Mouse (Mus musculus): ENCODE measurements around the gene Ptpn13. TPM values are rescaled to one million over a fixed set of nuclear protein-coding genes. Genes with fewer than 3 reads are reported as not detected.

Ptpn13 gene
- total RNA-seq, 2 experiments from 2014 or later = 4.8 to 6.2 TPM

GRCm38 (mm10) chr5:103458959-103459675 is 34.1 kb downstream of the Ptpn13 start:
- no peak for DNase-seq

- no peak for DNase-seq
Observed at GRCm38 (mm10) chr5:103460903-103461302, 35.9 kb downstream of the Ptpn13 start.

- DNase-seq = no peak
Observed at GRCm38 (mm10) chr5:103463661-103464219, 38.7 kb downstream of the Ptpn13 start.

- no peak for DNase-seq
Observed at GRCm38 (mm10) chr5:103464329-103464728, 39.3 kb downstream of the Ptpn13 start.

DNA sequence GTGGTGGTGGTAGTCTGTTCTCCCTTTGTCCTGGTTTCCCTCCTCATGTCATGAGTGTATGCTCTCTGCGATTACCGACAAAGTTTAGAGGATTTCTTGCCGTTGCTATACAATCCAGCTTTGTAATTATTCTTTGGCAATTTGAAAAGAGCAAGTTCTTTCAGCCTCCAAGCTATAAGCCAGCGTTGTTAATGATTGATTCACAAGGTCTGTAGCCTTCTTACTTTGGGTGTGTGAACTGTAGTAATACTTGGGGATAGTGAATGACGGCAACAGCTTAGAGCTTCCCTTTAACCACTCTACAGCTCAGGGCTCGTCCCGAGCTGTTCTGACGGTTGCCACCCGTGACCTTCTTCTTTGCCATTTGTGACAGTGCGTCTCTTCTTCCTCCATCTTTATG is 39.8 kb downstream of the Ptpn13 start:
- no peak for DNase-seq

GRCm38 (mm10) chr5:103472670-103473069 is 47.7 kb downstream of the Ptpn13 start:
- no peak for DNase-seq

- DNase-seq = no peak
Observed at GRCm38 (mm10) chr5:103473467-103474096, 48.6 kb downstream of the Ptpn13 start.

DNA sequence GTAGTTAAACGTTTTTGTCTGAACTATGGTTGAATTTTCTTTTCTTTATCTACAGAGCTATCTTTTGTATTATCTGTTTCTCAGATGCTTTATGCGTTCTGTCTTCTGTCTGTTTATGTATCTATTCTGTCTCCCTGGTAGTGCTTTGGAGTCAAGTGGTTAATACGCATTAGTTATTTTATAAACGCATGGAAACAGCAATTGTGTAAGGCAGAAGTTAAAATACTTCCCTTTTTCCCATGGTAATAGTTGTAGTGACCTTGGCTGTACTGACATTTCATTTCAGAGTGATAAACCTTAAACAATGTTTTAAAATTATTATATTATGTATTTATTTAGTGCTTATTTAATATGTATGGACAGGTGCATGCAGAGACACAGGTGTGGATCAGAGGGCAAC is 49.3 kb downstream of the Ptpn13 start:
- DNase-seq = no peak

DNA sequence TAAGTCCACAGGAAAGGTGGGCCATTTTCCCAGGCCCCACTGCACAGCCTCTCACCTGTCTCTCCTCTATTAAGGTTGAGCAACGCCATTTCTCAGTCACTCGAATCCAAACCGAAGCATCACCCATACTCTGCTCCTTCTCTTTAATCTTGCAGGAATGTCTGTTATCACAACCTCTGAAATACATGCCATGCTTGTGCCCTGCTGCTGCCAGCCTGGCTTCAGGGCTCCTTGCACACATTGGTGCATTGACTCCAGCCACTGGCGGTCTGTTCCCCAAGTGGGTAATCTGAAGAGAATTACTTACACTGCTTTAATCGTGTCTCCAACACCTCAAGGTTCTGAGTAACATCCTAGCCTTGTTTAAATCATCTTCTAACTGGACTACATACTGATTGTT is 50.5 kb downstream of the Ptpn13 start:
- DNase-seq = no peak

- no peak for DNase-seq
Observed at GRCm38 (mm10) chr5:103479503-103479902, 54.5 kb downstream of the Ptpn13 start.

- DNase-seq = no peak
Observed at GRCm38 (mm10) chr5:103481222-103481621, 56.2 kb downstream of the Ptpn13 start.

DNA sequence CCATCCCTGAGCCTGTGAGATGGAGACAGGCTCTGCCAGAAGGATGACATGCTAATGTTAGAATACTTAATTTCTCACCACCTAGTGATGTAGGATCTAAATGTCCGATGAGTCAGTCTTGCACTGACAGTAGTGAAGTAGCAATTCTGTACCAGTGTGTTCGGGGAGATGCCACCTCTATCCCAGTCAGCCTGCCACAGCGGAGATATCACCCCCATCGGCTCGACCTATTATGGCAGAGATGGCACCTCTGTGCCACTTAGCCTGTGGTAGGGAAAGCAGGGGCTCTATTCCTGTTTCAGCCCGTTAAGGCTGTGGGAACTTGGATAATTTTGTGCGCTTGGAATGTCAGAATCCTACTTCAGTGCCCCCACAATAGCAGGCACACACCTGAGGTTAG is 62.0 kb downstream of the Ptpn13 start:
- DNase-seq = no peak

DNA sequence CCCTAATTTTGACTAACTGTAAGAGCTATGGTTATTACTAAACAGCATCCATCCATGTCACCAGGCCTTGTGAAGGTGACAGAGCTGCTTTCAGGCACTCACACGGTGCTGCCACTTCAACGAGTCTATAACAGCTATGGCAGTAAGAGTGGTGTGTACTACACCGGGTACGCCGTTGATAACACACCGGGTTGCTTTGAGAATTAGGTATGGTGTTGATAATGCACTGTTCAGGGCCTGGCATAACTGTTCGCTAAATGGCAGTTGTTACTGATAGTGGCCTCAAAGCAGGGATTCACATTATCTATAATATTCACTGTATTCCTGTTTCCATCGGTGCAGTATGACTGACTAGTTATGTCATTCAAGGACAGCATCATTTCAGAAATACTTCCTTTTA is 66.0 kb downstream of the Ptpn13 start:
- DNase-seq = no peak

DNA sequence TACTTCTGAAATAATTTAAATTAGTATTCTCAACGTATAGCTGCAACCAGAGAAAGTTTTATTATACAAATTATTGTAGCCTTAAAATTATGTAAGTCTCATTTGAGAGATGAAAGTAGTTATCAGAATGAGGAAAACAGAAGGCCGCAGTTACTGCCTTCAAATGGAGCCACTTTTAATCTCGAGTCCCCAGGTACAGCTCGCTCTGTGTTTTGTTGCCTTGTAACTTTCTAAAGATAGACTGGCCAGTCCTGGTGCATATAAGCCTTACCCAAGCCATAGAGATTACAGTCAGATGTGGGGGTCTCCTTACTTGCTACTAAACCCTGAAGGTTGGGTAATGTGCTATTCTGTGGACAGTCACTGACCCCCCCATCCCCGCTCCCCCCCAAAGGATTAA is 66.8 kb downstream of the Ptpn13 start:
- DNase-seq = no peak

GRCm38 (mm10) chr5:103497061-103497460 is 72.1 kb downstream of the Ptpn13 start:
- no peak for DNase-seq

GRCm38 (mm10) chr5:103497480-103497879 is 72.5 kb downstream of the Ptpn13 start:
- DNase-seq = no peak

DNA sequence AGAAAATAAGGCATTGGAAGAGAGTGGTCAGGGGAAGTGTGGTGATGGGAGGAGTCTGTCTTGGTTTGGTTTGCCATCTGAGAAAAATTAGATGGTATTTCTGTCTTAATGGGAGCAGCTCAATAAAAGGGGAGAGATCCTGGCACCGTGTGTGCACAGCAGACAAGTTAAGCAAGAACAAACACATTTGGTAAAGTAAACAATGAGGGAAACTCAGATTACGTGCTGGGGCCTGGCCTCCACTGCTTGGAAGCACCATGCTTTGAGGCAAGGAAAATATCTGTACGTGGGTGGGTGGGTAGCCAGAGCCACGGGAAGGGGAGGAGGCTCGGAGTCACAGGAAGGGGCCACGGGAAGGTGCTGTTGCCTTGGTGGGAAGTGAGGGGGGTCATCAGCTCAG is 74.3 kb downstream of the Ptpn13 start:
- DNase-seq = no peak

DNA sequence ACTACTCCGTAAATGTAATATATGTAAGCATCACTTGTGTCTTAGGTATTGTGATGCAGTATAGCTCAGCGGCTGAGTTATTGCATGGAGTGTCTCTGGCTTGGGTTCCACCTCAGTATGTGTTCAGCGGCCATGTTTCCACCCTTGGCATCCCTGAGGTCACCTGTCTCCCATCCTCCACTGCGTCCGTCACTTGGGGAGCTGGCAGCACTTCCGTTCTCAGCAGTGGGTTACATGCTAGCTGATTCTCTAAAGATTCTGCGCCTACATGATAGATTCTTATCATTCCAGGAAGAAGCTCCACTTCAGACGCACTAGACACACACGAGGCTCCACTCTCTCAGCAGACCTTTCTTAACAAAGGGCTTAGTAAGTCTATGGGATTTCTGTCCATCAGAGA is 76.1 kb downstream of the Ptpn13 start:
- DNase-seq = no peak

DNA sequence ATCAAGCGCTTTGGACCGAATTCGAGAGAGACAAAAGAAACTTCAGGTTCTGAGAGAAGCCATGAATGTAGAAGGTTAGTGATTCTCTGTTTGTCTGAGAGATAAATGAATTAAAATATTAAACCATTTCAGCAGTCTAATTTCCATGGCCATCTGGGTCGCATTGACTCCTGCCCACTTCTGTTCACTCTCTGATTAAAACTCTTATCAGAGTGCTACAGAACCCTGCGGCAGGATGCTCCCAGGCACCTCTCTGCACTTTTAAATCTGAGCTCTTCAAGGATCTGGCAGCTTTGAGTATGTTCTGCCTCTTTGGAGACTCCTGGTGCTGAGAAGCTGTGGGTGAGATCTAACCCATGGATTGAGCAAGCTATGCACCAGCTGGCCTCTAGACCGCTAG is 76.8 kb downstream of the Ptpn13 start:
- DNase-seq = no peak

DNA sequence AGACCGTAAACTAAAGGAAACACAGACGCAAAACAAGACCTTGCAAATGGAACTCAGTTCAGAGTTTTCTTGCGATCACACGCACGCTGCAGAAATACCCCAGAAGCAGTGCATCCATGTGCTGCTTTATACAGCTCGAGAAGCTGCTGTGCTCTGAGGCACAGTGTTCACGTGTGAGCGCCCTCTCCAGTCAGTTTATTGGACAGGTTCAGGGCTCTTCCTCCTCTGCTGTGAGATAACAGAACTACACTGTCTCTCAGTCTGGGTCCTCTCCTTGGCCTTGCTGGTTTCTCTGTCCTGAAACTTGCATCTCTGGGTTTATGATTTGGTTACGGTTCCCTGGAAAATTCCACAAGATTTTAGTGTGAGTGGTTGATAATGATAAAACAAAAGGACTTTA is 88.2 kb downstream of the Ptpn13 start:
- no peak for DNase-seq

DNA sequence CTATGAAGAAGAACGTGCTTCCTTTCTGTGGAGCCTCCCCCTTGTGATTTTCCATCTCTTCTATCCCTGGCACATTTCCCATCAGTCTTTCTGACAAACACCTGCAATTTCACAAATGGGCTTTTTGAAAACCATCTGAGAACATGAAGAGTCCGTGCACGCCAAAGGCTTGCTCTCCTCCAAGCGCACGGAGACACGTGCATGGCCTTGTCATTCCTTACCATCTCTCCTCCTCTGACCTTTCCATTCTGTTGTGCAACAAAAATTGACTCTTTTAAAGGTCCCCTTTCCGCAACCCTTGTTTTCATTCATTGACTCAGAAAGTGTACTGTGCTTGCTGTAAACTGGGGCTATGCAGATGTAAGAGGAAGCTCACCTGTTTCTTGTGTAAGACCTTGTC is 89.4 kb downstream of the Ptpn13 start:
- no peak for DNase-seq

DNA sequence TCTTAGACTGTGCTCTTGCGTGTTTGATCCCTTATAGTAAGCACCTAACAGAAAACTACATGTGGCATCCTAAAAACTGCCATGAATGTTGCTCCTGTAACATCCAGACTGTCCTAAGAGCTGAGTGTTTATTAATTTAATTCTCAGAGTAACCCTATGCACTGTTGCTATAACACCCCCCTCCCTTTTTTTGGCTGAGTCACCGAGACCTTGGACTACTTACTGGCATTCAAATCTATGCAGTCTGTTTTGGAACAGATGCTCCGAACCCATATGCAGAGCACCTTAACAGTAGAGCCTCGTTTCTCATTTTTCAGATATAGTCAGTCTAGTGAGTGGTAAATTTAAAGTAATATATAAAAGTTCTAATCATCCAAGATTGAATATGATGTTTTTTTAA is 90.9 kb downstream of the Ptpn13 start:
- no peak for DNase-seq

- no peak for DNase-seq
Observed at GRCm38 (mm10) chr5:103516555-103516954, 91.6 kb downstream of the Ptpn13 start.

- DNase-seq = no peak
Observed at GRCm38 (mm10) chr5:103517641-103518040, 92.6 kb downstream of the Ptpn13 start.
